Mouse (Mus musculus) left cerebral cortex, adult 11 months (tissue): ENCODE results near the gene Gm21992.

Source experiments
- DNase-seq: peaks from one replicate; pipeline ENCODE4 v3.0.0; 2022; ENCODE audit warnings: low spot score

Gene Gm21992

DNA sequence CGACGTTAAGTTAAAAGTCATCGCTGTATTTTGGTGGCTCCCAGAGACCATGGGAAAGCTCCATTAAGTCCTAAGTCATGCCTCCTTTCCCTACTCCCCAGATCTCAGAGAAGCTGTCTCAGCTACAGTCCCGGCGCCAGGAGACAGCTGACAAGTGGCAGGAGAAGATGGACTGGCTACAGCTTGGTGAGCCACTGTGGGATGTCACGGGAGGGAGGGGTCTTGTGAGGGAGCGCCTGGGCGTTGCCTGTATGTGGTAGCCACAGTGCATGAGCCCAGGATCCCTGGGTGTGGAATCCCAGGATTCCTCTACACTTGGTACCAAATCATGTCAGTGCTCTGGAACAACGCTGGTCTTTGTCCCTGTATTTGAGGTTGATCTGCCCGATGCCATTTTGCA is 62.9 kb downstream of the Gm21992 start:
- DNase-seq, result no peak

DNA sequence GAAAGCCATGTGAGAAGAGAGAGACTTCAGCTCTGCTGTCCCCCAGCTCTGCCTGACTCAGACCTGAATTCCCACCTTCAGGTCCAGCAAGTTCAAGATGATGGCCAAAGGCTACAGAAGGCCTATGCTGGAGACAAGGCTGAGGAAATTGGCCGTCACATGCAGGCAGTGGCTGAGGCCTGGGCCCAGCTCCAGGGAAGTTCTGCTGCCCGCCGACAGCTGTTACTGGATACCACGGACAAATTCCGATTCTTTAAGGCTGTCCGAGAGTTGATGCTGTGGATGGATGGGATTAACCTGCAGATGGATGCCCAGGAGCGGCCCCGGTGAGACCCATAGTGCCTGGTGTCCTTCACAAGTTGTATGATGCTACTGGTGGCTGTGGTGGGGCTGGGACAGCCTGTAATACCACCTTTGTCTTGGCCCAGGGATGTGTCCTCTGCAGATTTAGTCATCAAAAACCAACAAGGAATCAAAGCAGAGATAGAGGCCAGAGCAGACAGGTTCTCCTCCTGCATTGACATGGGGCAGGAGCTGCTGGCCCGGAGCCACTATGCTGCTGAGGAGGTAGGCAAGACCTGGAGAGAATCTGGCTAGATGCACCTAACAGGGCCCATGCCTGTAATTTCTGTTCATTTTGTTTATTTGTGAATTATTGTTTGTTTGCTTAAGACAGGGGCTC is 63.6 kb downstream of the Gm21992 start:
- DNase-seq, result no peak

DNA sequence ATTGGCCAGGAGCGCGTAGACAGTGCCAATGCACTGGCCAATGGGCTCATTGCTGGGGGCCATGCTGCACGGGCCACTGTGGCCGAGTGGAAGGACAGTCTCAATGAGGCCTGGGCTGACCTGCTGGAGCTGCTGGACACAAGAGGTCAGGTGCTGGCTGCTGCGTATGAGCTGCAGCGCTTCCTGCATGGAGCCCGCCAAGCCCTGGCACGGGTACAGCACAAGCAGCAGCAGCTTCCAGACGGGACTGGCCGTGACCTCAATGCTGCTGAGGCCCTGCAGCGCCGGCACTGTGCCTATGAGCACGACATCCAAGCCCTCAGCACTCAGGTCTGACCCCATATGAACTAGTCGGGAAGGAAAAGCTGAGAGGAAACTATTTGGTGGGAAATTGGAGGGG is 64.8 kb downstream of the Gm21992 start:
- DNase-seq, result no peak

DNA sequence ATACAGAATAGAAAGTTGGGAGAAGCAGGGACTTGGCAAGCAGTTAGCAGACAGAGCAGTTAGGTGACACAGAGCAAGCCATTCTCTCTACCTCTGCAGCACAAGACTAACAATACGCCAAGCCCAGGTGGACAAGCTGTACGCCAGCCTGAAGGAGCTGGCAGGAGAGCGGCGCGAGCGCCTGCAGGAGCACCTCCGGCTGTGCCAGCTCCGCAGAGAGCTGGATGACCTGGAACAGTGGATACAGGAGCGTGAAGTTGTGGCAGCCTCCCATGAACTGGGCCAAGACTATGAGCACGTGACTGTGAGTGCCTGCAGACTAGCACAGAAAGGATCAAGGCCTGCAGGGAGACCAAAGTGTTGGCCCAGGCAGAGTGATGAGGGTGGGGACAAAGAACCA is 65.7 kb downstream of the Gm21992 start:
- DNase-seq, result no peak

DNA sequence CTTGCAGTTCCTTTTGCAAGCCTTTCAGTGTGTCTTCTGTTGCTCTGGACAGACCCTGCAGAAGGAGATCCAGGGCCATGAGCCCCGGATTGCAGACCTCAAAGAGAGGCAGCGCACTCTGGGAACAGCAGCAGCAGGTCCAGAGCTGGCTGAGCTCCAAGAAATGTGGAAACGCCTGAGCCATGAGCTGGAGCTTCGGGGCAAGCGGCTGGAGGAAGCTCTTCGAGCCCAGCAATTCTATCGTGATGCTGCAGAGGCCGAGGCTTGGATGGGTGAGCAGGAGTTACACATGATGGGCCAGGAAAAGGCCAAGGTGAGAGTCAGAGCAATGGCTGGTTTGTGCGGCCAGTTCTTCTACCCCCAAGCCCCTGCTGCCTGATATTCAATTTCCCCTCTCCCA is 66.4 kb downstream of the Gm21992 start:
- DNase-seq, result no peak

DNA sequence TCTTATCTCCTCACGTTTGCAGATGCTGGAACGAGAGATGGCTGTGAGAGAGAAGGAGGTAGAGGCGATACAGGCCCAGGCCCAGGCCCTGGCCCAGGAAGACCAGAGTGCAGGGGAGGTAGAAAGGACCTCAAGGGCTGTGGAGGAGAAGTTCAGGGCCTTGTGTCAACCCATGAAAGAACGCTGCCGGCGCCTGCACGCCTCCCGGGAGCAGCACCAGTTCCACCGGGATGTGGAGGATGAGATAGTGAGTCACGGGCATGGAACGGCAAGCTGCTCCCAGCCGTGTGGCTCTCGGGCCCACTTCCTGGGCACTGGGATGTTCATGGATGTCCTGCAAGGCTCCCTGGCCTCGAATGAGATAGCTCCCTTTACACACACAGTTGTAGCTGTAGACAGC is 67.4 kb downstream of the Gm21992 start:
- DNase-seq, result no peak

DNA sequence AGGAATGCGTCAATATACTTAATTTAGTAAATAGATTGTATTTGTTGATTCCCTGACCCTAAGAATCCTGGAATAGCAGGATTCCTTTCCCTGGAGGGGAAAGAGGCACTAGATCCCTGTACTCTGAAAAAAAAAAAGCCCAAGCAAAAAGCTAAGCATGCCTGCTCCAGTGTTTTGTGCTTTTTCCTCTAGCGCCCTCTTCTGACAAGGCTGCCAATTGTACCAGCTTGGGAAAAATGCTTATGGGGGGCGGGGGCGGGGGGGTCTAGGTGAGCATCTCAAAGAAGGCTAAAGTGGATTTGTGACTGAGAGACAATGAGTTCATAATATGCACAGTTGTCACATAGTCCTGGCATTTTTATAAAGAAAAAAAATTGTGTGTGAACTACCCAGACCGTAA is 67.9 kb downstream of the Gm21992 start:
- no peak for DNase-seq

DNA sequence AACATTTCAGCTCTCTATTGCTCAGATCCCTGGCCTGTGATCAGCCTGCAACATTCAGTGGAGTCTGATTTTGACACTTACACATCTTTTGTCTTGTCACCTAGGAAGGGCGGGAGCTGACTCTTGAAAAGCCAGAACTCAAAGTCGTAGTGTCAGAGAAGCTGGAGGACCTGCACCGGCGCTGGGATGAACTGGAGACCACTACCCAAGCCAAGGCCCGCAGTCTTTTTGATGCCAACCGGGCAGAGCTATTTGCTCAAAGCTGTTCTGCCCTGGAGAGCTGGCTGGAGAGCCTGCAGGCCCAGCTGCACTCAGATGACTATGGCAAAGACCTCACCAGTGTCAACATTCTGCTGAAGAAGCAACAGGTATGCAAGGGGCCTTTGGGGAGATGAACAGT is 69.2 kb downstream of the Gm21992 start:
- no peak for DNase-seq

DNA sequence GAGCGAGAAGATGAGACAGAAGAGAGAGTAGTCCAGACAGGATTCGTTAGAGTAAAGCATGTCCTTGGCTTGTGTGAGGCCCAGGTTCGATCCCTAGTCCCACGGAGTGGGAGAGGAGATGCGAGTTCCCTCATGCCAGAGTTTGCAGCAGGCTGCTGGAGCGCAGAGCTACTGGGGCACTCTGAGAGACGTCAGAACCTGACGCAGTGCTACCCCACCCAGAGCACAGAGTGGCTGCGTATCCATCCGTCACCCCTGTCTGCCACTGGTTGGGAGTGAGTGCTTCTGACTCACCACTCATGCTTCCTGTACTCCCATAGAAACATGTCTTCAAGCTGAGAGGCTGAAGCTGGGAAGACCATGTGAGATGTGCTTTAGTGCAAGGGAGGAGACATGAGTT is 69.9 kb downstream of the Gm21992 start:
- no peak for DNase-seq

DNA sequence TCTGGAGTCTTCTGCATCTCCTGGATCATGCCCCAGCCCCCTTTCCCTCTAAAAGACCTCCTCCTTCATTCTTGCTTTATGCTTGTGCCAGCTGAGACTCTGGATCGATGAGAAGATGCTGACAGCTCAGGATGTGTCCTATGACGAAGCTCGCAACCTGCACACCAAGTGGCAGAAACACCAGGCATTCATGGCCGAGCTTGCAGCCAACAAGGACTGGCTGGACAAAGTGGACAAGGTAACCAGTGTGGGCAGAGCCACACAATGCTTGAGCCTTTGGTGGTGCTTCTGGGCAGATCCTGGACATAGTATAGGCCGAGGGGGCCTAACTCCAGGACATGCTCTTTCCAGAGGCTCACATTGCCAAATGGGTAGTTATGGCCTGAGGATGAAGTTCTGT is 71.7 kb downstream of the Gm21992 start:
- DNase-seq, result no peak

DNA sequence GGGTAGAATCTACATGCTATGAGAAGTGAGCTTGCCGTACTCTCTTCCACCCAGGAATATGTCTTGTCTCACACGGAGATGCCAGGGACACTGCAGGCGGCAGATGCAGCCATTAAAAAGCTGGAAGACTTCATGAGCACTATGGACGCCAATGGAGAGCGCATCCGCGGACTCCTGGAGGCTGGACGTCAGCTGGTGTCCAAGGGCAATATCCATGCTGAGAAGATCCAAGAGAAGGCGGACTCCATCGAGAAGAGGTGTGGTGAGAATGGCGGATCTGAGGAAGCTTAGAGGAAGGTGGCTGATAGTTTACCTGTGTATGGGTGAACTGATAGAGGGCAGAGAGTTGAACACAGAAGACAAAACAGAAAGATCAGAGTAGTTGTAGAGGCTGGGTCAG is 72.4 kb downstream of the Gm21992 start:
- DNase-seq, result no peak

DNA sequence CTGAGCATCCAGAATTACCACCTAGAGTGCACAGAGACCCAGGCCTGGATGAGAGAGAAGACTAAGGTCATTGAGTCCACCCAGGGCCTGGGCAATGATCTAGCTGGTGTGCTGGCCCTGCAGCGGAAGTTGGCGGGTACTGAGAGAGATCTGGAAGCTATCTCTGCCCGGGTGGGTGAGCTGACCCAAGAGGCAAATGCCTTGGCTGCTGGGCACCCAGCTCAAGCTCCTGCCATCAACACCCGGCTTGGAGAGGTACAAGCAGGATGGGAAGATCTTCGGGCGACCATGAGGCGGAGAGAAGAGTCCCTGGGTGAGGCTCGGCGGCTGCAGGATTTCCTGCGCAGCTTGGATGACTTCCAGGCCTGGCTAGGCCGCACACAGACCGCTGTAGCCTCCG is 73.5 kb downstream of the Gm21992 start:
- no peak for DNase-seq

DNA sequence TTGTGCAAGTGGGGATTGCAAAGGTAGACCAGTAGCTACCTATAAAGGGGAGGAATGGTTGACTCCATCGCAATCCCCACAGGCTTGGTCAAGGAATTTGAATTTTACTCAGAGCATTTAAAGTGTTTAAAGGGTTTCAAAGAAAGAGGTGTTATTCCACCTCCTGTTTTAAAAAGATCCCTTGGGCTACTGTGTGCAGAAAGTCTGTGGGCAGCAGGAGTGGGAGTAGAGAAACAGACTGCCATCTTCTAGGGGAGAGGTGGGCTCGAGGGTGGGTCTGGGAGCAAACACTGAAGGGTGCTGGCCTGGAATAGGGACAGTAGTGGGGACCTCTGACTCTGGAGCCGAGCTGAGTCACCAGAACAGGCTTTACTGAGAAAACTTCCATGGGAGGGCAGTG is 78.4 kb downstream of the Gm21992 start:
- no peak for DNase-seq

DNA sequence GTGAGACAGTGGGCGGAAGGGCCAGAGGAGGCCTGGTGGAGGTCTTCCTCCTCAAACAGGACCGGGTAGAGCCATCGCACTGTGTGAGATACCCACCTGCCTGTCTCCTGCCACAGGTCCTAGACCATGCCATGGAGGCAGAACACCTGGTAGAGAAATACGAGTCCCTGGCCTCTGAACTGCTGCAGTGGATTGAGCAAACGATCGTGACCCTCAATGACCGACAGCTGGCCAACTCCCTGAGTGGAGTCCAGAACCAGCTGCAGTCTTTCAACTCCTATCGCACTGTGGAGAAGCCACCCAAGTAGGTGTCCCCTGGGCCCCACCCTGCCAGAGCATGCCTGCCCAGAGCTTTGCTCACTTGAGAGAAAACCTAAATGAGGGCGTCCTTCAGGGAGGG is 82.2 kb downstream of the Gm21992 start:
- no peak for DNase-seq

DNA sequence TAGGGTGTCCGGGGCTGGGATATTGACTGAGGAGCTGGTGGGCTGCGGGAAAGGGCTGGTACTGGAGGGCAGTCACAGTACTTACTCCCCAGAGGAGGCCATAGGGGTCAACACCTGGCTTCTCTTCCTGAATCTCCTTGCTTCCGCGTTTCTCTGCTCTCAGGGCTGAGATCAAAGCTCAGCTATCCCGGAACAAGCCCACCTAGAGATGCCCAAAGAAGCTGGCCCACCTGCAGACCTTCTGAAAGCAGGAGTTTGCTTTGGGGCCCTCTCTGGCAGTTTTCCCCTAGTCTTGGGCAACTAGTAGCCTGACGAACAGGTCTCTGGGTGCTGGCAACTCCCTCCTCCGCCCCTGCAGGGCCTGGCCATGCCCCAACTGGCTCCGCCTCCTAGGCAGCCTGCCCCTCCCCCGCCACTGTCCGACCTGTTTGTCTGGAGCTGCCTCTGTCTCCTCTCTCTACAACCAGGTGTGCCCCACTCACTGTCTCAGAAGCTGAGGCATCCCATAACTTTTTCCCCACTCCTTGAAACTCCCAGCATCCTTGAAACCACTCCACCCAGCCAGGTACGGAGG is 90.7 kb downstream of the Gm21992 start:
- DNase-seq, result no peak

DNA sequence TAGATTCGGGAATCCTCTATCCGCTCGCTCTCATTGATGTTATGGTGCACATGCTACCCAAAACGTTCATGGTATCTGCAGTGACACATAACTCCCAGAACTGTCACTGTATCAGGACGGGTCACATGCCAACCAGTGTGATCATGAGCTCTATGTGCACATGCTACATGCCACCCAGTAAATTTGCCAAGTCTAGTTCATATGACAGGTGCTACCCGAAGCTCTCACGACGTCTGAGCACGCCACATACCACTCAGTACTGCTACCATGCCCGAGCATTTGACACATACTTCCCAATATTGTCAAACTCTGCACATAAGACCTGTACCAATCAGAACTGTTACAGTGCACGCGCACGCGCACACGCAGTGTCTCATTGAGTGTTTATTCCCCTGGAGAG is 91.3 kb downstream of the Gm21992 start:
- DNase-seq, result no peak

DNA sequence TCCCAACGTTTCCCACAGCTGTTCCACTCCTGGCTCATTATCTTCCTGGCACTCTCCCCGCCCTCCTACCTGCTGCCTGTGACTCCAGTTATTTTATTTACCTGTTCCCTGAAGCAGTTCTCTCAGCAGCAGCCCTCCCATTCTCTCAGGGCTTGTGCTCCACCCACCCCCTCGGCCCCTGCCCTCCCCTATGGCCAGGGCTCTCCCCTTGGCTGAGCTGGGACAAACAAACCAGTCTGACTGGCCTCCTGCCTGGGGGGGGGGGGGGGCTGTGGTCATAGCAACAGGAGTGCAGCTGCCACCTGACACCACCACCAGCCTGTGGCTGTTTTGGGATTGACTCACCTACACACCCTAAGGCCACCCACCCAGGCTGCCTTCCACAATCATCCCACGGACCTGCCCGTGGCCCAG is 92.1 kb downstream of the Gm21992 start:
- no peak for DNase-seq

DNA sequence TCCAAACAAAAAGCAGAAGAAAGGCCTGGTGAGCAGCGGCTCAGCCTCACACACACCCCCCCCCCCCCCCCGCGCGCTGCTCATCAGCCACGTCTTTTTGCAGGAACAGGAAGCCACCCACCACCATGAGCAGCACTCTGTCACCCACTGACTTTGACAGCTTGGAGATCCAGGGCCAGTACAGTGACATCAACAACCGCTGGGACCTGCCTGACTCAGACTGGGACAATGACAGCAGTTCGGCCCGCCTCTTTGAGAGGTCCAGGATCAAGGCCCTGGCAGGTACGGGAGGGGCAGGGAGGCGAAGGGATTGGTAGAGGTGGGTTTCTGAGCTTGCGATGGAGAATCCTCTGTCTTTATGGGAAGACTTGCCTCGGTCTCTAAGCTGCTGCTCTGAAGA is 92.7 kb downstream of the Gm21992 start:
- no peak for DNase-seq

DNA sequence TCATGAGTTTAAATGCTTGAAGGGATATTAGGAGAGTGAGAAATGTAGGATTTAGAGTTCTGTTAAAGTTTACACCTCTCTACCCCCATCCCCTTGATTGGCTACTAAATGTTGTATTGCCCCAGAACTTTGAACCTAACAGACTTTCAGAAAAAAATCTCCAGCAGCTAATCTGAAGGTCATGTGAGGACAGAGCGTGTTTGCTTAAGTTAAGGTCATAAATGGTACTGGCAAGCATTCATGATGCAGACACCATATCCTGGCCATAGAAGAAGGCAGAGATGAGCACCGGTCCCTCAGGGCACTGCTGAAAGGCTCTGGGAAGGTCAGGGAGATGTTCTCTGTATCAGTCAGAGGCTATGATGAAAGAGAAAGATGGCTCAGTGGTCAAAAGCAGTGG is 94.1 kb downstream of the Gm21992 start:
- no peak for DNase-seq

DNA sequence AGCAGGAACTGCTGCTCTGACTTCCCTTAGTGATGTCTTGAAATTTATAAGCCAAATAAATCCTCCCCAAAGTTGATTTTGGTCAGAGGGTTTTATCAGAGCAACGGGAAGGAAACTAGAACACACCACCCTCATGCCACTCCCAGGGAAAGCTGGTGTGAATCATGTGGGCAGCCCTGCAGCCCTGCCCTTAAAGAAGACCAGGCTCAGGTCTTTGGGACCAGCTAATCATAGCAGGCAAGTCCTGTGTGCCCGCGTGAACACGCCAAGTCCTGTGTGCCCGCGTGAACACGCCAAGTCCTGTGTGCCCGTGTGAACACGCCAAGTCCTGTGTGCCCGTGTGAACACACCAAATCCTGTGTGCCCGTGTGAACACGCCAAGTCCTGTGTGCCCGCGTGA is 94.7 kb downstream of the Gm21992 start:
- no peak for DNase-seq

DNA sequence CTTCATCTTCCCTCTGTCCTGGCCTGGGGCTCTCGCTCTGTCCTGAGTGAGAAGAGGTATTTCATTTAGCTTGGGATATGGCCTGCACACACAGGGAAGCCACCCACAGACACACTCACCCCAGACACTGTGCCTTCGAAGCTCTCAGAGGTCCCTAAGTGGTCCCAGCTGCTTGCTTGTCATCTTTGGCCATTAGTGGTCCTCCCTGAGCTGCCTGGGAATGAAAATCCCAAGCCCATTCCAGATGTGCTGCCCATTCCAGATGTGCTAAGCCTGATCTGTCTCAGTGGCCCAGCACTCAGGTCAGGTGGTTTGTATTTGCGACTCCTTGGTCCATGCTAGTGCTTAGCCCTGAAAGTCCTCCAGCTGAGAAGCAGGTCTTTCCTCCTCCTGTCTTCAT is 97.5 kb downstream of the Gm21992 start:
- no peak for DNase-seq

DNA sequence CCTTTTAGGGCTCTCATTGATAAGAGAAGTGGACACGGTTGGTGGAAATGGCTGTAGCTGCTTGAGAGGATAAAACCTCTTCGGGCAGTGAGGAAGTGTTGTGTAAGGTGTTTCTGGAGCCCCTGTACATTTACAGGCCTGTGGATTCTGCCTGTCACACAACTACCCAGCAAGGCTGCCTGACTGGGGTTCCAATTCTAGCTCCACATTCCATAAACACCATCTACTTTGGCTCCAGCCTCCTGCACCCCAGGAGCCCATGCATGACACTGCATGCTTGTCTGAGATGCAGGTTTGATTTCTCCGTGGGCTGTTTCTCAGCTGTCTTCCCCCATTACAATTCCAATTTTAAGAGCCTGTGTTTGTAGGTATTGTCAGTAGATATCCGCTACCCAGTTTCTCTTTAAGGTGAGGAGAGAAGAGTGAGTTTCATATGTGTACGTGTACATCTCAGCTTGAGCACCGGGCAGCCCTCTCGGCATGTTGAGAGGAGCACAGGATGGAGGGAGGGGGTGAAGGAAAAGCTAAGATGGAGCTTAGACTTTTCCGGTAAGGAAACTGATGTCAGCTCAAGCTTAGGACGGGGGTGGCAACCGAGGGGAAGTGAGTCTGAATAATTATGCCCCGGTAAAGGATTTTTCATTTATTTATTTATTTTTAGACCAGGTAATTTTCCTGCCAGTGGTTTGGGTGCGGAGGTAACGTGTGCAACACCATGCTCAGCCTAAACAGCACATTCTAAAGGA is 98.5 kb downstream of the Gm21992 start:
- no peak for DNase-seq

DNA sequence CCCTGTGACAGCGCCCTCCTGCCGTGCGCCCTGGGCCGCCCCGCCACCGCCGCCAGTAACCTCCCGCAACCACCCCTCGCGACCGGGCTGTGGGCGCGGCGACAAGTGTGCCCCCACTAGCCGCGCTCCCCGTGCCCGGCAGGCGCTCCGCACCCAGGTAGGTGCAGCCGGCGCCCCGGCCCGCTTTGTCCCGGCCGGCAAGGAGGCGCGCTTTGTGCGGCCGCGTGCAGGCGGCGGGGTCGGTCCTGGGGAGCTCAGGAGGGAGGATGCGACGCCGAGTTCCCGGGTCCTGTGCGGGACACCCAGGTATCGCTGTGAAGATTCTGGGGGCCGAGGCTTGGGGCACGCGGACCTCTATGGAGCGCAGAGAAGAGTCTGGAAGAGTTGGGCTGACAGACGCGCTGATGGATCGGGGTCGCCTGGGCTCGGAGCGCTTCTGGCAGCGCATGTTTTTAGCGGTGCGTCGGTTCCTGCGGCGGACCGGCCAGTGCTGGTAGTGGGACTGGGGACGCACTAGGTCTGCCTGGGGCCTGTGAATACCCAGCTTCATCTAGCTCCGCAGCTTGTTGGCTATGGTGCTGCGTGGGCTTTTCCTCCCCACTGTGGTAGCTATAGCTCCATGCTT is 99.1 kb downstream of the Gm21992 start:
- no peak for DNase-seq
